Mouse (Mus musculus) effector memory CD4-positive, alpha-beta T cell, adult 5 months (primary cell): ENCODE measurements around the gene 1110008L16Rik. TPM values are rescaled to one million over a fixed set of nuclear protein-coding genes. Genes with fewer than 3 reads are reported as not detected.

ENCODE experiments used
- polyA plus RNA-seq: library from polyadenylated mRNA; unstranded; fragments of 100-300 nt; shearing (Covaris generic); gene quantifications from one replicate; pipeline ENCODE4 v1.2.1, GENCODE M21; 2017

The 1110008L16Rik gene
- 6.6 TPM for polyA plus RNA-seq

DNA sequence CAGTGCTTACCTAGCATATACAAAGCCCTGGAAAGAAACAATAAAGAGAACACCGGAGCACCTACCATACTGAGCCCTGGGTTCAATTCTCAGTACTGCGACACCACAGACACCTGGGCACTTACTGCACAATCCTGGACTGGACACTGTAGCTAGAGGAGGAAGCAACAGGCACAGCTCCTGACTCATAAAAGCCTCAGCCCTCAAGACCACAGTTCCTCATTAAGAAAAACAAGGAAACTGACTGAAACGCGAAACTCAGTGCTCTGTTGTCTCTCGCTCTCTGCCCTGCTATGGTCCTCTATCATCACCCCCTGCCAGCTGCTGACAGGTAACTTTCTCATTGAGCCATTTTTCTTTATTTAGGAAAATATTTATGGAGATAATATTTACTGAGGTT, at the start of gene 1110008L16Rik:
1110008L16Rik (plus strand) TSS at position 242 of the 400 bp plus-strand sequence.

DNA sequence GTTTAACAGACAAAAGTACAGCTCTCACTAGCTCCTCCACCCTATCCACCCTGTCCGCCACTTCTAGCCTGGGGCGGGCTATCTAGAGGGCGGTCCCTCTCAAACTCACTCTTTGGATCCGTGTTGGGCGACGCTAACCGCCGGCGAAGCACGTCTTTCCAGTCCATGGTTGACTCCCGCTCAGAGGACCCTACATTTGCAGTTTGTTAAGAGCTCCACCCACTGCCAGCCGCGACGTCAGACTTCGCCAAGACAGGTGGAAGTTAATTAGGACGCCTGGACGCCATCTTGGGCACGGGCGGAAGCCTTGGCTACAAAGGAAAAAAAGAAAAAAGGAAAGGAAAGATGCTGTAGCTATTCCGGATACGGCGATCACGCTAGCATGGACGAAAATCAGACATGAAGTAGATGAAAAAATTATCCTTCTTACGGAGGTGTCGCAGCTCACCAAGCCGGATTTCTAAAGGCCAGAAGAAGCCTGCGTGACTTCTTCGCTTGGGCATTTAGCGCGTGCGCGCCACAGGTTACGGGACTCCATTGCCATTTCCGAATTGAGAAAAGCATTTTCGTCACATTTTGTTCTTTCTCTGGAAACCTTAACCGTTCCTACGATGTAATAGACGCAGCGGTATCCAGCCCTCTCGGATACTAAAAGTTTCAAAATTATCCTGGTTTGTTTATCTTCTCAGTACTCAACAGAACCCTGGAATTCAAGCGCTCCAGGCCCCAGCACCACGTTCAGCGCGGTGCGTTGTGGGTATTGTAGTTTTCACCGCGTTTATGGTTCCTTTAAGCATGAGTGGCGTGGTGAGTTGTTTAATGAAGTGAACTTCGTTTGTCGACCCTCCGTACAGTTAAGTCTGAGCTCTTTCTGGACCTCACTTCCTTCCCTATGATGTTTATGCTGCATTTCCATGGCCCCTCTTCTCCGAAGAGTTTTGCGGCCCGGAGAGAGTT, 3.4 kb downstream of the 1110008L16Rik start, which contains the start of gene Ppp2r3c:
Ppp2r3c (minus strand) TSS at position 514 of the 957 bp plus-strand sequence.

DNA sequence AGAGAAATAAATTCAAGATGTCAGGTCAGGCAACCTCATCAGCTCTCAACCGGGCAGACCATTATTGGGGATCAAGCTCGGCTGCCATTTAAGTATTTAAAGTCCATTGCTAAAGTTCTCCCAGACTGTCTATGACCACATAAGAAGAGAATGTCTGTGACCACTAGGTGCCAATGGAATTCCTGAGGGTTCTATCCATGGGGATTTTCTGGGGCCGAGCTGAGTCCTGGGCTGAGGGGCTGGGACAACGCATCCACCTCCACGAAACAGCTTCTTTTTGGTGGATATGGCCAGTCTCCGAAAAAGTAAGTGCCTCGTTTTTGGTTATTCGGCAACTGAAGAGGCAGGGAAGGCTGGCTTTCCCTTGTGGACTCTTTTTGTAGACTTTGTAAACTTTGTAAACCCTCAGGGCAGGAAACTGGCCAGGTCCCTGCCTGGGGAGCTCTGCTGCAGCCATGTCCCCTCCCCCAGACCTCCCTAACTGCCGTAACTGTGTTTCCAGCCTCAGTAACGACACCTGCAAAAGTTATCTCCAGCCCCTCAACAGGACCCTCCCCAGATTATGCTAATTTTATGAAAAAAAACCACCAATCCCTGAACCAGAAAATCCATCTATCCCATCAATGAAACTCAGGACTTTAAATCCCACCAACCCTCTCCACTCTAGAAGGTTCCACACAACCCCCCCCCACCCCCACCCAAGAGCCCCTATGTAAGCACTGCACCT, 84.8 kb downstream of the 1110008L16Rik start, which contains the start of gene Psma6:
Psma6 (plus strand) TSS at position 200 of the 727 bp plus-strand sequence.

Other genes with a start within 250 kb of the 1110008L16Rik start
- gene 2700097O09Rik, start 219.5 kb upstream of the 1110008L16Rik start, polyA plus RNA-seq, result 30.5 TPM
- 179 TPM for gene Srp54a, start 219.3 kb upstream of the 1110008L16Rik start, polyA plus RNA-seq
- 50.0 TPM for gene Fam177a, start 175.1 kb upstream of the 1110008L16Rik start, polyA plus RNA-seq
- 64.4 TPM for gene Srp54b, start 144.5 kb upstream of the 1110008L16Rik start, polyA plus RNA-seq
- not detected for gene 1700047I17Rik2, start 100.0 kb upstream of the 1110008L16Rik start, polyA plus RNA-seq
- 105 TPM for gene Srp54c, start 69.4 kb upstream of the 1110008L16Rik start, polyA plus RNA-seq
- 14.5 TPM for gene Ppp2r3c, start 3.4 kb downstream of the 1110008L16Rik start, polyA plus RNA-seq
- gene Psma6, start 84.6 kb downstream of the 1110008L16Rik start, polyA plus RNA-seq, result 165 TPM
- 2,506 TPM for gene Nfkbia, start 193.1 kb downstream of the 1110008L16Rik start, polyA plus RNA-seq